Mouse (Mus musculus) brain, embryonic 14.5 days (tissue): ENCODE measurements at regions not wholly inside any gene's neighbourhood (a gene's known extent, or its start where the extent isn't known, plus 50 kb on each side); places are given as distances from the start of the nearest gene placed in this dataset.

Experiments used
- CTCF ChIP-seq: fragments of 200-500 bp; IDR thresholded peaks from 2 replicates; pipeline ENCODE4 v1.5.1; 2012; ENCODE audit warnings: inconsistent platforms, mild to moderate bottlenecking, moderate library complexity, borderline replicate concordance; ENCODE audit not compliant: insufficient read depth, insufficient read length; ENCODE audit errors: extremely low read depth
- POLR2A ChIP-seq: fragments of 200-500 bp; IDR thresholded peaks from 2 replicates; pipeline ENCODE4 v1.6.1; 2012; ENCODE audit warnings: mild to moderate bottlenecking, inconsistent platforms, borderline replicate concordance; ENCODE audit not compliant: poor library complexity, insufficient read depth, insufficient read length, severe bottlenecking; ENCODE audit errors: extremely low read depth

GRCm38 (mm10) chr10:56712611-56713105 is 335.5 kb downstream of the Gja1 start:
- TF ChIP-seq POLR2A, result no peak
- no peak for TF ChIP-seq CTCF
